Mouse (Mus musculus) ovary, postnatal 36 days (tissue): ENCODE data around the gene Ctla2a.
"Not testable (repeated sequence)": the region's sequence is repeated elsewhere in the genome, so short reads cannot be mapped to it uniquely, and the experiment has no call there.

Source experiments
- DNase-seq: peaks from one replicate; pipeline ENCODE4 v3.0.0; 2022; ENCODE audit warnings: low spot score, mixed read lengths

Gene Ctla2a

GRCm38 (mm10) chr13:60936500-60936901 lies at the start of gene Ctla2a, which contains the start of gene Gm49391:
Gene Ctla2a (minus strand): TSS chr13:60936625.
Gene Gm49391 (minus strand): TSS chr13:60936571.
- no peak for DNase-seq

GRCm38 (mm10) chr13:60972319-60972718 lies 35.9 kb upstream of the Ctla2a start:
- DNase-seq, result not testable (repeated sequence)

GRCm38 (mm10) chr13:60963985-60964384 lies 27.6 kb upstream of the Ctla2a start:
- DNase-seq, result not testable (repeated sequence)

GRCm38 (mm10) chr13:60961706-60962105 lies 25.3 kb upstream of the Ctla2a start:
- DNase-seq, result no peak

- not testable (repeated sequence) for DNase-seq
Measured at GRCm38 (mm10) chr13:60941884-60942283, 5.5 kb upstream of the Ctla2a start, which contains the start of gene Tpbpa. Gene Tpbpa (minus strand): TSS chr13:60941984.

GRCm38 (mm10) chr13:60935490-60935889 lies 935 bp downstream of the Ctla2a start, which contains the start of gene Gm49393:
Gene Gm49393 (minus strand): TSS chr13:60935590.
- not testable (repeated sequence) for DNase-seq

GRCm38 (mm10) chr13:60904780-60905179 lies 31.6 kb downstream of the Ctla2a start, which contains the start of gene Tpbpb:
Gene Tpbpb (minus strand): TSS chr13:60904880.
- not testable (repeated sequence) for DNase-seq

- peak; percentile 9 for DNase-seq
Measured at GRCm38 (mm10) chr13:60897328-60897727, 39.1 kb downstream of the Ctla2a start, which contains the start of gene Ctla2b. Gene Ctla2b (minus strand): TSS chr13:60897447.

- not testable (repeated sequence) for DNase-seq
Measured at GRCm38 (mm10) chr13:60896794-60897193, 39.6 kb downstream of the Ctla2a start, which contains the start of gene Gm49392. Gene Gm49392 (minus strand): TSS chr13:60896894.

GRCm38 (mm10) chr13:60895406-60896160 lies 40.8 kb downstream of the Ctla2a start:
- no peak for DNase-seq

GRCm38 (mm10) chr13:60892301-60892700 lies 44.1 kb downstream of the Ctla2a start:
- no peak for DNase-seq
